Mouse (Mus musculus) cortical plate, adult 2 months (tissue): ENCODE results near the gene Arfip1.

Source experiments
- CTCF ChIP-seq: fragments of 200-500 bp; IDR thresholded peaks from 2 replicates; pipeline ENCODE4 v1.5.1; 2011; ENCODE audit warnings: mild to moderate bottlenecking, control low read depth, low read length; ENCODE audit not compliant: insufficient read depth; ENCODE audit errors: extremely low read depth
- POLR2A ChIP-seq: fragments of 200-500 bp; IDR thresholded peaks from 2 replicates; pipeline ENCODE4 v1.6.1; 2011; ENCODE audit warnings: mild to moderate bottlenecking, low read length, control low read depth; ENCODE audit not compliant: insufficient read depth; ENCODE audit errors: extremely low read depth

DNA sequence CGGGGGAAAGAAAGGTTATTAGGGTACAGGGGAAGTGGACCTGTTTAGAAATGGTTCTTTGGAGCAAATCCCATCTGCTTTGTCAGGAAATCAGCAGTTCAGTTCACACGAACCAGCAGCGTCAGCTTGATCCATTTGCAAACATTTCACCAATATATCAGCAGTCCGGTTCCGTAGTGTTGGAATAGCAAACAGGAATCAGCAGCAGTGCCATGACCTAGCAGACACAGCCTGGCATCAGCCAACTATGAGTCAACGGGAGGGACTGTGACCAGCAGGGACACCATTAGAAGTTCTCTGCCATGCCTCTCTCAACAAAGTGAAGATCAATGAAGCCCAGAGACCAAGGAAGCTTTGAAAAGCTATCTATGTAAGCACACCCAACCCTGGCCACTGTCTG is 37.3 kb upstream of the Arfip1 start:
- no peak for TF ChIP-seq CTCF
- no peak for TF ChIP-seq POLR2A
